Mouse (Mus musculus) heart, postnatal 0 days (tissue): Measurements from ENCODE around the gene Rapgef1. TPM values are rescaled to one million over a fixed set of nuclear protein-coding genes. Genes with fewer than 3 reads are reported as not detected.

Source experiments
- ATAC-seq: fragments of 200-750 bp; cut with Nextera tagmentation; 2 replicates; pipeline ENCODE4 v1.8.0; 2017; ENCODE audit warnings: low read depth, moderate number of reproducible peaks, moderate library complexity; ENCODE audit not compliant: insufficient read depth
- DNase-seq: peaks from one replicate; pipeline ENCODE4 v3.0.0-alpha.2; 2016; ENCODE audit warnings: low spot score
- H3K27ac ChIP-seq: fragments of 300-500 bp; sonication (generic); 2 replicates; pipeline ENCODE4 v1.5.1; 2014; ENCODE audit warnings: low read depth, mild to moderate bottlenecking
- H3K27me3 ChIP-seq: fragments of 300-500 bp; sonication (generic); 2 replicates; pipeline ENCODE4 v1.6.1; 2014; ENCODE audit warnings: low read length, mixed read lengths; ENCODE audit not compliant: control insufficient read depth, insufficient read depth
- H3K36me3 ChIP-seq: fragments of 300-500 bp; sonication (generic); replicated peaks from 2 replicates; pipeline ENCODE4 v1.6.1; 2014; ENCODE audit warnings: low read length, mixed read lengths; ENCODE audit not compliant: control insufficient read depth, insufficient read depth
- H3K4me1 ChIP-seq: fragments of 300-500 bp; sonication (generic); 2 replicates; pipeline ENCODE4 v1.6.1; 2014; ENCODE audit warnings: antibody characterized with exemption; ENCODE audit not compliant: control insufficient read depth, insufficient read depth
- H3K4me2 ChIP-seq: fragments of 300-500 bp; sonication (generic); 2 replicates; pipeline ENCODE4 v1.6.1; 2014; ENCODE audit warnings: low read depth, mild to moderate bottlenecking, low read length, moderate library complexity
- H3K4me3 ChIP-seq: fragments of 300-500 bp; sonication (generic); 2 replicates; pipeline ENCODE4 v1.5.1; 2014; ENCODE audit warnings: low read depth, low read length
- H3K9ac ChIP-seq: fragments of 300-500 bp; sonication (generic); replicated peaks from 2 replicates; pipeline ENCODE4 v1.6.1; 2014; ENCODE audit warnings: low read depth, low read length, mixed read lengths
- H3K9me3 ChIP-seq: fragments of 300-500 bp; sonication (generic); replicated peaks from 2 replicates; pipeline ENCODE4 v1.6.1; 2016; ENCODE audit warnings: low read length; ENCODE audit not compliant: control insufficient read depth
- CTCF ChIP-seq: IDR thresholded peaks from 2 replicates; pipeline ENCODE4 v1.5.1; 2016; ENCODE audit warnings: antibody characterized with exemption, control low read depth, low read depth
- EP300 ChIP-seq: IDR thresholded peaks from 2 replicates; pipeline ENCODE4 v1.6.1; 2016; ENCODE audit warnings: antibody characterized with exemption, low read depth
- WGBS: fragments of 180-500 bp; shearing (Covaris S2); extraction: QIAGEN DNeasy Blood & Tissue Kit; methylation state at CpG from one replicate; pipeline ENCODE4 v1.1.7; 2014; 5-methylcytosine and 5-hydroxymethylcytosine counted together
- polyA plus RNA-seq: library from polyadenylated mRNA; unstranded; fragments of >200 nt; fragmentation: Nextera tagmentation; extraction: Ambion mirVana; gene quantifications from 2 replicates; pipeline ENCODE4 v1.2.1, GENCODE M21; 2015
- total RNA-seq: library from RNA; depleted of rRNA; stranded (reverse); fragments of >200 nt; gene quantifications from 2 replicates; pipeline ENCODE4 v1.2.3, GENCODE M21; 2014; ENCODE audit warnings: low replicate concordance

The Rapgef1 gene
- total and polyA plus RNA-seq, 2 experiments from 2014 or later = 9.0 to 47.6 TPM

DNA sequence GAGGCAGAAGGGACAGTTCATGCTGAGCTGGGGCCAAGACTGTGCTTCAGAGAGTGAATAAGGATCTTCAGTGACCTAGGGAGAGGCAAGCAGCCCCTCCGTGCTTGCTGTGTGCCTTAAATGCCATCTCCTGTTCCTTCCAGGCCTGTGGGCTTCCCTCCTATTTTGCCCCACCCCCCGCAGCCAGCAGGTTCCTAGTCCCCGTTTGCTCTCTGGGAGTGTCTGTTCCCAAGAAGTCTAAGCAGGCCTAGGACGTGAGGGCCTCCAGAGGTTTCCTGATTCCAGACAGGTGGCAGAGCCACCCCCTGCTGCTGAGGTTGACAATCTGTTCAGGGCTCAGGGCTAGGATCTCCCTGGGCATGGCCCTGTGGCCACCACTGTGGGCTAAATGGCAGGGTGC is 119.3 kb downstream of the Rapgef1 start:
- no peak for ATAC-seq
- no peaks in the 10 kb centered on the region for H3K27me3 ChIP-seq
- no peak overlapping the region for H3K4me2 ChIP-seq
- no peak overlapping the region for H3K4me3 ChIP-seq
- TF ChIP-seq CTCF (no peak), EP300 (no peak)
- no peaks in the 10 kb centered on the region for H3K9me3 ChIP-seq
- H3K9ac ChIP-seq = no peak overlapping the region
- peaks cover 58% of the 10 kb centered on the region for H3K36me3 ChIP-seq
- 70% methylated on average over 4 of the region's 4 CpGs for WGBS
- peaks cover 7% of the 10 kb centered on the region; the same call in 1 of the 2 replicates for H3K4me1 ChIP-seq
- no peak for DNase-seq
- no peak overlapping the region for H3K27ac ChIP-seq

DNA sequence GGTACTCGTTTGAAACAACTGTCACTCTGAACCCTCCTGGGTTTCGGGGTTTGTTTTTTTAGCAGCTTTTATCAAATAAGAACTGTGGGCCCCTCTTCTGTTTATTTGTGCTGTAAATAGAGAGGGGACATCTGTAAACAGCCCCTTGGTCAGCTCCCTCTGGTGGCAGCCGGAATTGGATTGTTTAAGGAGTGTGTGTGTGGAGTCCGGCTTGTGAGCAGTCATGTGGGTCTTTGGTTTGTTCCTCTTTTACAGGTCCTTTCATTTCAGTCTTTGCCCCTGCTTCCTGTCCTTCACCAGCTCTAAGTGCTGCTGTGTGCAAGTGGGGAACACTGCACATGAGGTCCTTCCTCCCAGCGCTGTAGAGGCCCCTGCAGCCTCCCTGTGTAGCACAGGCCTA is 119.8 kb downstream of the Rapgef1 start:
- WGBS = 74% methylated on average over 5 of the region's 5 CpGs
- Histone ChIP-seq H3K9me3 (no peaks in the 10 kb centered on the region), H3K9ac (no peak overlapping the region), H3K4me3 (no peak overlapping the region), H3K36me3 (peaks cover 53% of the 10 kb centered on the region), H3K4me2 (no peak overlapping the region), H3K27ac (no peak overlapping the region), H3K4me1 (peaks cover 7% of the 10 kb centered on the region; the same call in 1 of the 2 replicates), H3K27me3 (no peaks in the 10 kb centered on the region)
- DNase-seq = no peak
- TF ChIP-seq EP300 = no peak
- no peak for ATAC-seq

DNA sequence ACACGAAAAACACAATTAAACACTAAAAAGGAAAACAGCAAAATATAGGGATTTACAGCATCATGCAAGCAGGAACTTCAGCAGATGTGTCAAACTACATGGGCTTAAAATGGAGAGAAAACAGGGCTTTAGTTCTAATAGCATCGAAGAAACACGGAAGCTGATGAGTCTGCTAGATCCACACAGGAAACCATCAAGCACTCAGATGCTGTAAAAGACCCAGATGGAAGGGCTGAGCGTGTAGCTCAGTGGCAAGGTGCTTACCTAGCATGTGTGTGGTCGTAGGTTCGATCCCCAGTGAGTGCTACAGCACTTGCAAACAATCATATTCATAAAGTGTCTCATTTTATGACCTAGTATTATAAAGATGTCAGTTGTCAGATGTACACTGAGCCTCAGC is 121.7 kb downstream of the Rapgef1 start:
- Histone ChIP-seq H3K4me2 (no peak overlapping the region), H3K27ac (no peak overlapping the region), H3K9me3 (no peaks in the 10 kb centered on the region), H3K9ac (no peak overlapping the region), H3K4me1 (peaks cover 7% of the 10 kb centered on the region; the same call in 1 of the 2 replicates), H3K36me3 (peaks cover 40% of the 10 kb centered on the region), H3K27me3 (peaks cover 5% of the 10 kb centered on the region), H3K4me3 (no peak overlapping the region)
- no peak for ATAC-seq
- DNase-seq = no peak
- WGBS = 91% methylated on average over 6 of the region's 6 CpGs
- no peak for TF ChIP-seq CTCF
- no peak for TF ChIP-seq EP300

DNA sequence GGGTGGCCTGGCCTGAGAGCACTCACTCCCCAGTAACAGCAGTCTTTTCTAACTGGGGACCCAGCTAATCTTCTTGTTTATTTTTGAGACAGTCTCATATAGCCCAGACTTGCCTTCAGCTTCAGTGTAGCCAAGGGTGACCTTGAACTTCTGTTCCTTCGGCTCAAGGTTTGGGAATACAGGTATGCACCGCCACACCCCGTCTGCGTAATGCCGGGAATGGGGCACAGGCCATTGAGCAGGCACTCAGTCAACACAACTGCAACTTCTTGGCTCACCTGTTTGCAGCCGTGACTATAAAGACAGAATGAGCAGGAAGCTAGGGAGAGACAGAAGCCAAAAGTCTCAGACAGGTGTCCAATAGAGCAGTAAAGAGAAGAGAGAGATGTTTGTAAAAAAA is 124.7 kb downstream of the Rapgef1 start:
- Histone ChIP-seq H3K4me2 (no peak overlapping the region), H3K9ac (no peak overlapping the region), H3K4me1 (no peaks in the 10 kb centered on the region), H3K9me3 (no peaks in the 10 kb centered on the region), H3K27me3 (peaks cover 28% of the 10 kb centered on the region), H3K4me3 (no peak overlapping the region), H3K36me3 (peaks cover 11% of the 10 kb centered on the region; the same call in 1 of the 2 replicates), H3K27ac (no peak overlapping the region)
- no peak for TF ChIP-seq EP300
- no peak for TF ChIP-seq CTCF
- ATAC-seq = no peak
- 87% methylated on average over 6 of the region's 6 CpGs for WGBS
- no peak for DNase-seq

DNA sequence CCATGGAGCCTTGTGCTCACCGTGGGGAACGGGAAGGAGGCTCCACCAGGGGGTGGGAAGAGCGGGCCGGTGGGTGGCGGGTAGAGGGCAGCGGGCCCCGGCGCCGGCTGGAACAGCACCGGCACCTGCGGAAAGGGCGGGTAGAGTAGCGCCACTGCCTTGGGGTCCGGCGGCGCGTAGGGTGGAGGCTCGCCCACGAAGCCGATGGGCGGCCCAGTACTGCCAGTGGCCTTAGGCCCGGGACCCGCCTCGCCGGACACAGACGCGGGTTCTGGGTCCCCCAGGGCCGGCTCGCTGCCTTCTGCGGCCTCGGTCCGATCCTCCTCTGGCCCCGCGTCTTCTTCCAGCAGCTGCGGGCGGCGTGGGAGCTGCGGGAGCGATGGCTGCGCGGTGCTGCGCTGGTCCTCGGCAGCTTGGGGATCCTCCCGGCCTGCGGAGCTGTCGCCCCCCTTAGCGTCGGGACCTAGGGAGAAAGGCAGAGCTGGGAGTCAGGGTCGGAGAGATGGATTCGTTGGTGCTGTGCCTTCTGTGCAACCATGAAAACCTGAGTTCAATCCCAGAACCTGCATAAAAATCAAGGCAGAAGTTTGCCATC is 127.8 kb downstream of the Rapgef1 start:
- TF ChIP-seq CTCF (no peak), EP300 (no peak)
- Histone ChIP-seq H3K27ac (no peak overlapping the region), H3K4me2 (peak overlapping the region; percentile 58), H3K4me1 (no peaks in the 10 kb centered on the region), H3K4me3 (peak overlapping the region; percentile 34), H3K9me3 (no peaks in the 10 kb centered on the region), H3K9ac (0 out of 2 replicates have a peak overlapping the region, but pooled peaks have one; percentile 17), H3K36me3 (no peaks in the 10 kb centered on the region), H3K27me3 (peaks cover 48% of the 10 kb centered on the region)
- no peak for ATAC-seq
- DNase-seq = no peak
- 3% methylated on average over 43 of the region's 50 CpGs for WGBS

DNA sequence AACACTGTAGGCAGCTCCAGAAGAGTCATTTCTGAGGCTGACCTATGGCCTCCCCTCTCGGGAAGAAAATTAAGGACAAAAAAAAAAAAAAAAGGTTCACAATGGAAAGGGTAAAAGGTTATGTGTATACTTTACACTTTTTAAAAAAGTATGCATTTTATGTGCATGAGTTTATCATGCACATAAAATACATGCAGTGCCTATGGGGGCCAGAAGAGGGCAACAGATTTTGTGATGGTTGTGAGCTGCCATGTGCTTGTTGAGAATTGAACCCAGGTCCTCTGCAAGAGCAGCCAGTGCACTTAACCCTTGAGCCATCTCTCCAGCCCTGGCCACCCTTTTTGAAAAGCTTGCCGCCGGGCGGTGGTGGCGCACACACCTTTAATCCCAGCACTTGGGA is 128.3 kb downstream of the Rapgef1 start:
- Histone ChIP-seq H3K27ac (no peak overlapping the region), H3K36me3 (no peaks in the 10 kb centered on the region), H3K9me3 (no peaks in the 10 kb centered on the region), H3K4me2 (no peak overlapping the region), H3K9ac (no peak overlapping the region), H3K4me3 (no peak overlapping the region), H3K27me3 (peaks cover 50% of the 10 kb centered on the region), H3K4me1 (no peaks in the 10 kb centered on the region)
- DNase-seq = no peak
- TF ChIP-seq EP300 (no peak), CTCF (peak; percentile 37)
- ATAC-seq = no peak
- WGBS = 47% methylated on average over 5 of the region's 5 CpGs
